Mouse (Mus musculus) skeletal muscle tissue, postnatal 0 days (tissue): ENCODE data around the gene Pla2g1b. TPM values are rescaled to one million over a fixed set of nuclear protein-coding genes. Genes with fewer than 3 reads are reported as not detected.

Source experiments
- polyA plus RNA-seq: library from polyadenylated mRNA; unstranded; fragments of >200 nt; fragmentation: Nextera tagmentation; extraction: Ambion mirVana; gene quantifications from 2 replicates; pipeline ENCODE4 v1.2.1, GENCODE M21; 2015

Gene Pla2g1b
- not detected in 2 replicates for polyA plus RNA-seq

DNA sequence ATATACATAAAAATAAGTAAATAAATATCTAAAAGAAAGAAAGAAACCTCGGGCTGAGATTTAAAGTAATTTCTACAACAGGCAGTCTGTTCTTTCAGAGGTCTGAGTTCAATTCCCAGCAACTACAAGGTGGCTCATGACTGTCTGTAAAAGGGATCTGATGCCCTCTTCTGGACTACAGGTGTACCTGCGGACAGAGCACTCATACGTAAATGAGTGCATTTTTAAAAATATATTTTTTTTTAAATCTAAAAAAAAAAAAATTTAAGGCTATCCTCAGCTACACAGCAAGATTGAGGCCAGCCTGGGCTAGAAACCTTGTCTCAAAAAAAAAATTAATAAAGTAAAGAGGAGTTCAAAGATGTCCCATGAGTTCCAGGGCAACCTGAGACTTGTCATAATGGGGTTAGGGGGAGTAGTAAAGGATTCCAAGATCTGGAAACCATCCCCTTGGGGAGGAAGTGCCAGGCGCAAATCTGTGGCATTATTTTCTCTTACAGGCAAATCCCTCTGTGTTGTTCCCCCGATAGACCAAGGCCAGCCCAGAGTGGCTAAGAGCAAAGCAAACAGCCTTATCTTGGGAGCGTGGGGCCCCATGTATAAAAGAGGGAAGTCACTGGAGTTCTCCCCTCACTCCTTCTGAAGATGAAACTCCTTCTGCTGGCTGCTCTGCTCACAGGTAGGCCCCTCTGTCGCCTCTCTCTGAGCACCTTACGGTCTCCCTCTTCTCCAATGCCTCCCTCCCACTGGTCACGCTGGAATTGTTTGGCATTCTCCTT, at the start of gene Pla2g1b:
Pla2g1b (plus strand) TSS at position 621 of the 779 bp plus-strand sequence.

DNA sequence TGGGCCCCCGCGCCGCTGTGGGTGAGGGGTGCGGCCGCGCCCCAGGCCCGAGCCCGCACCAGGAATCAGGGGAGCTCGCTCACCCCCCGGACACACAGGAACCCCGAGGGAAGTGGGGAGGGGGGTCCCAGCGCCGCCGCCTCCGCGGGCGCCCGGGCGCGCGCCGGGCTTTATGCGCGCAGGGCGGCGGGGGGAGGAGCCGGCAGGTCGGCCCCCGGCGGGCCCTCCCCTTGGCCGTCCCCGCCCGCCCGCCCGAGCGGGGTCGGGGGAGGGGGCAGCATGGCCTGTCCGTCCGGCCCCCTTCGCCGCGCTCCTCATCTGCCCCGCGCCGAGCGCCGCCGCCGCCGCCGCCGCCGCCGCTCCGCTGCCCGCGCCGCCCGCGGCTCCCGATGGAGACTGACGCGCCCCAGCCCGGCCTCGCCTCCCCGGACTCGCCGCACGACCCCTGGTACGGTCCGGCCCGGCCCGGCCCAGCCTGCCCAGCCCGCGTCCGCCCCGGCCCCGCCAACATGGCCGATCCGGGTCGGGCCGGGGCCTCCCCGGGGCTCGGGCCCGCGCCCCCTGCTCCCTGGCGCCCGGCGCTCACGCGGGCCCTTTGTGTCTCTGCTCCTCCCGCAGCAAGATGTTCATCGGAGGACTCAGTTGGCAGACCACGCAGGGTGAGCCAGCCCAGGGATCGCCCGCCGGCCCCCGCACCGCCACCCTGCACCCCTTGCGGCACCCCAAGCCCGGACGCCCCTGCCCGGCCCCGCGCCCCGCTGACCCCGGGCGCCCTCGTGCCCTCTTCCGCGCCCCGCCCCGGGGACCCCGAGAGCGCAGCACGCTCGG, 36.5 kb upstream of the Pla2g1b start, which contains the start of gene Msi1:
Msi1 (plus strand) TSS at position 241 of the 828 bp plus-strand sequence.

DNA sequence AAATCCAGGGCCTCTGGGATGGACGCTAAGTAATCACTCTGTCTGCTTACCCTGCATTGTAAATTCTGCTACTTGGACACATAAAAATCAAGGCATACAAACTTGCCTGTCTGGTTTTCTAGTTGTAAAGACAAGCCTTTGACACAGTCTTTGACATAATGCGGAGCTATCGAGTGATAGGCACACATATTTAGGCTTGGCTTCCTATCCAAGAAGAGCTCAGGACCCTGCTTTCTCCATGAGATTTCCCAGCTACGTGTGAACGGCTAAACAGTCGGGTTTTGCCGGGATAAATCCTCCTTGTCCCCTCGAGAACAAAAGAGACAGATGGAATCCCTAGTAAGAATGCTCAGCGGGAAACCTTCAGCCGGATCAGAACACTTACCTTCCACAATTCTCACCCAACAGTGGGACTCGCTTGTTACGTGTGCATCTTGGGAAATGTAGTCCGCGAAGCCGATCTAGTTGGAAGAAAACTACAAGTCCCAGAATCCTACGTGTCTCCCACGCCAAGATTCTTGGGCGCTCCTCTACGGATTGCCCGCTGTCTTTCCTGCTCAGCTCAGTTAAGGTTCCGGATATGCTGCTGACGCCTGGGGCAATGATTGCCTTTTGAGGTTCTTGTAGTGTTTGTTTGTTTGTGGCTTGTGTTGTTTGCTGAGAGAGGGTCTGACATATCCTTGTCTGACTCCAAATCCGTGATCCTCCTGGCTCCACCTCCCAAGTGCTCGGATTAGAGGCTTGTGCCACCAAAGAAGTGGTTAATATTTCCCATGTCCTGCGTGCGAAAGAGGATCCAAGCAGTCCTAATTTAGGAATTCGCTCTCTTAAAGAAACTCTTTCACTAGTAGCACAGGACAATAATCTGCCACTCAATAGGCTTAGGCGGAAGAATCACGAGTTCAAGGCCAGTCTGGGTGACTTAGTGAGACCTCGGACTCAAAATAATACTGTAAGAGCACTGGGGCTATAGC, 18.2 kb downstream of the Pla2g1b start, which contains the start of gene Sirt4:
Sirt4 (minus strand) TSS at position 779 of the 974 bp plus-strand sequence.

DNA sequence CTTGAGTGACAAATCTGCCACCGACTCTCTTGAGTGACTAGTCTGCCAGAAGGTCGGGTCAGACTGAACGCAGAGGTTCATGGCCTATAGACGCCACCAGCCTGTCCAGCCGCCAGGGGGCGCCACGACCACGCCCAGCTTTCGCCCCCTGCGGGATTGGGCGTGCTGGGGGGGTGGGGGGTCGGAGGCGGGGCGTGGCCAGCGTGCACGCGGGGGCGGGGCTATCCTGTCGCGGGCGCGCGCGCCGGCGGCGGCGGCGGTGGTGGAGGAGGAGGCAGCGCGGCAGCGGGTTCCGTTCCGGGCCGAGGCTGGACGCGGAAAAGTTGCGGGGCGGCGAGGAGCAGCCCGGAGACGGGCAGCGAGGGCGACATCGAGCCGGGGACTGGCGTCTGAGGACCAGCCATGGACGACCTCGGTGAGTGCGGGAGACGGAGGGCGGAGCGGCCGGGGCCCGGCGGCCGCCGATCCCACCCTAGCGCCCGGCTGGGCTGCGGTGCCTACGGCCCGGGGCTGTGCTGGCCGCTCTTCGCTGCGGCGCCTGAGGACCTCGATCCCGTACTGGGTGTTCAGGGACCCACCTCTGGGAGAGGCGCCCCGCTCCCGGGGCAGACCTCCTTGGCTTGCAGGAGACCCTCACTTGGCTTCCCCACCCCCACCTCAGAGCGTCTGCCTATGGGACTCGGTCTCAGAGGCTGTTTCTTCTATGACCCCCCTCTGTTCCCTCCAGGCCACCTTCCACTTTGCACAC, 40.6 kb downstream of the Pla2g1b start, which contains the start of gene Pxn:
Pxn (plus strand) TSS at position 223 of the 748 bp plus-strand sequence.

Other genes starting within 250 kb of the Pla2g1b start
- 48.9 and 59.9 TPM in 2 replicates for gene Pop5, start 230.4 kb upstream of the Pla2g1b start, polyA plus RNA-seq
- 97.3 and 98.4 TPM in 2 replicates for gene Rnf10, start 193.4 kb upstream of the Pla2g1b start, polyA plus RNA-seq
- gene Coq5, start 186.6 kb upstream of the Pla2g1b start, polyA plus RNA-seq: 89.5 and 90.2 TPM in 2 replicates
- gene Dynll1, start 165.3 kb upstream of the Pla2g1b start, polyA plus RNA-seq: 565 and 667 TPM in 2 replicates
- gene Srsf9, start 139.1 kb upstream of the Pla2g1b start, polyA plus RNA-seq: 65.4 and 86.5 TPM in 2 replicates
- gene Gatc, start 125.1 kb upstream of the Pla2g1b start, polyA plus RNA-seq: 18.5 and 20.5 TPM in 2 replicates
- 35.3 and 37.8 TPM in 2 replicates for gene Triap1, start 125.0 kb upstream of the Pla2g1b start, polyA plus RNA-seq
- gene Cox6a1, start 117.3 kb upstream of the Pla2g1b start, polyA plus RNA-seq: 668 and 861 TPM in 2 replicates
- gene Msi1, start 36.7 kb upstream of the Pla2g1b start, polyA plus RNA-seq: 1.0 and 1.1 TPM in 2 replicates
- gene Sirt4, start 18.5 kb downstream of the Pla2g1b start, polyA plus RNA-seq: 20.6 and 24.7 TPM in 2 replicates
- gene Pxn, start 40.4 kb downstream of the Pla2g1b start, polyA plus RNA-seq: 50.9 and 53.6 TPM in 2 replicates
- gene Rplp0, start 93.2 kb downstream of the Pla2g1b start, polyA plus RNA-seq: 865 and 914 TPM in 2 replicates
- gene Gcn1l1, start 99.0 kb downstream of the Pla2g1b start, polyA plus RNA-seq: 12.7 and 13.8 TPM in 2 replicates
- gene Rab35, start 165.6 kb downstream of the Pla2g1b start, polyA plus RNA-seq: 12.3 and 12.5 TPM in 2 replicates